Mouse (Mus musculus): ENCODE results near the gene Olfr598.
"Not testable (repeated sequence)": the region's sequence is repeated elsewhere in the genome, so short reads cannot be mapped to it uniquely, and the experiment has no call there.

Olfr598 gene

GRCm38 (mm10) chr7:103323268-103323667 lies at the start of gene Olfr598:
Gene Olfr598 (plus strand): TSS chr7:103323568.
- no peak for DNase-seq

- DNase-seq: not testable (repeated sequence)
Measured at GRCm38 (mm10) chr7:103305348-103305747, 18.0 kb upstream of the Olfr598 start, which contains the start of gene Olfr596. Gene Olfr596 (plus strand): TSS chr7:103305648.

- DNase-seq: not testable (repeated sequence)
Measured at GRCm38 (mm10) chr7:103316015-103316414, 7.4 kb upstream of the Olfr598 start, which contains the start of gene Olfr597. Gene Olfr597 (plus strand): TSS chr7:103316315.

GRCm38 (mm10) chr7:103335617-103336016 lies 12.2 kb downstream of the Olfr598 start, which contains the start of gene Olfr599:
Gene Olfr599 (plus strand): TSS chr7:103335917.
- no peak for DNase-seq

- no peak for DNase-seq
Measured at GRCm38 (mm10) chr7:103349569-103349968, 26.2 kb downstream of the Olfr598 start, which contains the start of gene Olfr600. Gene Olfr600 (minus strand): TSS chr7:103349669.

GRCm38 (mm10) chr7:103362555-103362954 lies 39.2 kb downstream of the Olfr598 start, which contains the start of gene Olfr601:
Gene Olfr601 (minus strand): TSS chr7:103362655.
- DNase-seq: no peak

Data from thymus, postnatal 4 days (tissue).